Mouse (Mus musculus) bone marrow macrophage, adult 2 months (primary cell): ENCODE results near the gene Tff3.

Experiments used
- CTCF ChIP-seq: IDR thresholded peaks from 2 replicates; pipeline ENCODE4 v1.5.1; 2012; ENCODE audit warnings: low read depth, mild to moderate bottlenecking, low read length, moderate library complexity
- POLR2A ChIP-seq: IDR thresholded peaks from 2 replicates; pipeline ENCODE4 v1.6.1; 2012; ENCODE audit warnings: mild to moderate bottlenecking, low read depth, low read length, borderline replicate concordance

- TF ChIP-seq CTCF (no peak), POLR2A (no peak)
These were observed 7.4 kb upstream of the Tff3 start for GRCm38 (mm10) chr17:31136821-31137220.
